Mouse (Mus musculus) forebrain, embryonic 11.5 days (tissue): ENCODE data around the gene Gm21973. TPM values are rescaled to one million over a fixed set of nuclear protein-coding genes. Genes with fewer than 3 reads are reported as not detected.

ENCODE experiments used
- ATAC-seq: fragments of 200-750 bp; cut with Nextera tagmentation; replicated peaks from 2 replicates; pipeline ENCODE4 v1.8.0; 2017; ENCODE audit warnings: moderate TSS enrichment; ENCODE audit not compliant: low FRiP score
- DNase-seq: peaks from one replicate; pipeline ENCODE4 v3.0.0-alpha.2; 2017; ENCODE audit warnings: low spot score
- H3K27ac ChIP-seq: fragments of 300-500 bp; sonication (generic); 2 replicates; pipeline ENCODE4 v1.5.1; 2014; ENCODE audit warnings: low read depth, low read length
- H3K27me3 ChIP-seq: fragments of 300-500 bp; sonication (generic); 2 replicates; pipeline ENCODE4 v1.6.1; 2014; ENCODE audit warnings: mild to moderate bottlenecking, low read length, mixed read lengths; ENCODE audit not compliant: control insufficient read depth, insufficient read depth
- H3K36me3 ChIP-seq: fragments of 300-500 bp; sonication (generic); 2 replicates; pipeline ENCODE4 v1.6.1; 2014; ENCODE audit warnings: mild to moderate bottlenecking, low read length, moderate library complexity, mixed read lengths; ENCODE audit not compliant: control insufficient read depth, insufficient read depth
- H3K4me1 ChIP-seq: fragments of 300-500 bp; sonication (generic); replicated peaks from 2 replicates; pipeline ENCODE4 v1.6.1; 2014; ENCODE audit warnings: low read length, mixed read lengths; ENCODE audit not compliant: control insufficient read depth, insufficient read depth
- H3K4me2 ChIP-seq: fragments of 300-500 bp; sonication (generic); 2 replicates; pipeline ENCODE4 v1.6.1; 2014; ENCODE audit warnings: low read depth, mild to moderate bottlenecking, low read length, moderate library complexity, mixed read lengths; ENCODE audit not compliant: severe bottlenecking
- H3K4me3 ChIP-seq: fragments of 300-500 bp; sonication (generic); 2 replicates; pipeline ENCODE4 v1.5.1; 2014; ENCODE audit warnings: low read depth, low read length
- H3K9ac ChIP-seq: fragments of 300-500 bp; sonication (generic); 2 replicates; pipeline ENCODE4 v1.6.1; 2014; ENCODE audit warnings: low read length
- H3K9me3 ChIP-seq: fragments of 300-500 bp; sonication (generic); 2 replicates; pipeline ENCODE4 v1.6.1; 2016; ENCODE audit warnings: low read length, mixed read lengths; ENCODE audit not compliant: control insufficient read depth
- WGBS: fragments of 180-500 bp; shearing (Covaris S2); extraction: QIAGEN DNeasy Blood & Tissue Kit; methylation state at CpG from one replicate; pipeline ENCODE4 v1.1.7; 2014; 5-methylcytosine and 5-hydroxymethylcytosine counted together
- polyA plus RNA-seq: library from polyadenylated mRNA; unstranded; fragments of >200 nt; fragmentation: Nextera tagmentation; extraction: Ambion mirVana; gene quantifications from 2 replicates; pipeline ENCODE4 v1.2.1, GENCODE M21; 2014

Gene Gm21973
- not detected in 2 replicates for polyA plus RNA-seq

DNA sequence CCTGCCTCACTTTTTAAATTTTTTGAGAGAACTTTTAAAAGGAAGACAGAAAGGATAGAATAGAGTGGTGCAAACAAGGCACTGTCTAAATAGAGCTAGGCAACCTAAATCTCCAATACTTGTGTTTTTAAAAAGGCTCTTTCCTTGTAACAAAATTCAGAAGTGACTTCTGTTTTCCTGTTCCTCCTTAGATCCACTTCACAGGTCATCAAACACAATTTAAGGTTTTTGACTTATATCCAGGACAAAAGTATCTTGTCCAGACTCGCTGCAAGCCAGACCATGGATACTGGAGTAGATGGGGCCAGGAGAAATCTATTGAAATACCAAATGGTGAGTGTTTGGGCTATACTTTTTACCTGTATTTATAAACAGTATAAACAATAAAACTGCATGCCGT lies at the start of gene Gm21973:
Gene Gm21973, plus strand, starts transcription at position 301 of the 400 bp plus-strand sequence.
- no peak for ATAC-seq
- WGBS = 94% methylated on average over 2 of the region's 2 CpGs
- no peaks in the 10 kb centered on the region for H3K36me3 ChIP-seq

DNA sequence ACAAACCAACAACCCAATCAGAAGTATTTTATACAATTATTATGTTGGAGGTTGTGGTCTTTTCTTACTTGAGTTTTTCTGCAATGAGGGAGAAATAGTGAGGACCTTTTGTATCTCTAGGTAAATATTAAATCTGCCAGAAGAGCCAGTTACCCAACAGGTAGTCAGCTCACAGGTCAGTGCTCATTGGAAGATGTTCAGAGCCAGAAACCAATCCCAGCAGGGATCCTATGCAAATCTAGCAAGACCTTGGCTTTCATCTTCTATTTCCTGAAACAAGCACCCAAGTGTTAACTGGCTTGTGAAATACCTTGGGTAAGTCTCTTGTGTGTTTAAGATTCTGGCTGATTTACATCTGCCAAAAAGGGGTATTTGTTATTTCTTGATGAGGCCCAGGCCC lies 48.8 kb upstream of the Gm21973 start:
- ATAC-seq (no peak), DNase-seq (no peak)
- Histone ChIP-seq H3K27me3 (no peaks in the 10 kb centered on the region), H3K4me1 (no peaks in the 10 kb centered on the region), H3K27ac (no peak overlapping the region), H3K36me3 (no peaks in the 10 kb centered on the region), H3K9me3 (no peaks in the 10 kb centered on the region), H3K4me3 (no peak overlapping the region), H3K4me2 (no peak overlapping the region), H3K9ac (no peak overlapping the region)

More for the DNA sequence above, at the start of gene Gm21973:
- Histone ChIP-seq H3K4me2 (no peak within 1 kb of the TSS), H3K9ac (no peak within 1 kb of the TSS), H3K4me3 (no peak within 1 kb of the TSS), H3K27ac (no peak within 1 kb of the TSS), H3K4me1 (no peaks in the 10 kb centered on the region), H3K27me3 (no peaks in the 10 kb centered on the region), H3K9me3 (no peaks in the 10 kb centered on the region)
- DNase-seq = no peak

DNA sequence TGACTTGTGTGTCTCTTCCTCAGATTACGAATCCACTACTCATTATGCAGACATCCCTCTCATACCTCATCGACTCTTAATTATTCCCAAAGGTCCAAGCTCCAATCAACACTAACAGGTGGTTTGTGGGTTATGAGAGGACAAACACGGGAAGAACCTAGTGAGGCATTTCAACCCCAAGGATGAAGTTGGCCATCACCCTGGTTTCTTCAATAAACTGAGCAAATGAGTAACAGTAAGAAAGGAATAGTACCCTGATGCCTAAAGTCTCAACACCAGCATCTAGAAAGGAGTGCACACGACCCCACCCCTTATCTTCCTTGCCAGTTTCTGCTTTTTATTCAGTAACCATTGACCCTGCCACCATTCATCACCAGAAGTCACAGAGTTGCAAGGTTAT lies 47.7 kb upstream of the Gm21973 start:
- DNase-seq = no peak
- WGBS = 81% methylated on average over 4 of the region's 4 CpGs

DNA sequence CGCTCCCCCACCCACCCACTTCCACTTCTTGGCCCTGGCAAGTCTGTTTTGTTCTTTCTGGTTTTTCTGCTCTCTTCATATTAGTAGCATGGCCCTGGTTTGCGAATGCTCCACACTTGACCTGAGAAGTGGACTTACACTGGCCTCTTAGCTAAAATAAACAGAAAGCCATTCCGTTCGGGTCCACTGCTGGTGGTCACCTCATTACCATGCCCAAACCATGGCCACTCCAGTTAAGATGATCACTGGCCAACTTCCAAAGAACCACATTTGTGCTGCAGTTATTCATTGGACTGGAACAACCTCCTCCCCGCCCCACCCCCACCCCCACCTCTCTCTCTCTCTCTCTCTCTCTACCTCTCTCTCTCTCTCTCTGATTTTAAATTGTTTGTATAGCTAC lies 43.6 kb upstream of the Gm21973 start:
- Histone ChIP-seq H3K36me3 (no peaks in the 10 kb centered on the region), H3K4me3 (no peak overlapping the region), H3K4me2 (no peak overlapping the region), H3K9me3 (no peaks in the 10 kb centered on the region), H3K27ac (no peak overlapping the region), H3K4me1 (no peaks in the 10 kb centered on the region), H3K27me3 (no peaks in the 10 kb centered on the region), H3K9ac (no peak overlapping the region)
- 93% methylated on average over 5 of the region's 5 CpGs for WGBS
- ATAC-seq (no peak), DNase-seq (no peak)

More for the DNA sequence above, 47.7 kb upstream of the Gm21973 start:
- no peak overlapping the region for H3K9ac ChIP-seq
- H3K4me1 ChIP-seq = no peaks in the 10 kb centered on the region
- no peak overlapping the region for H3K27ac ChIP-seq
- H3K9me3 ChIP-seq = no peaks in the 10 kb centered on the region
- H3K36me3 ChIP-seq = no peaks in the 10 kb centered on the region
- no peaks in the 10 kb centered on the region for H3K27me3 ChIP-seq
- H3K4me2 ChIP-seq = no peak overlapping the region
- H3K4me3 ChIP-seq = no peak overlapping the region
- ATAC-seq = no peak

DNA sequence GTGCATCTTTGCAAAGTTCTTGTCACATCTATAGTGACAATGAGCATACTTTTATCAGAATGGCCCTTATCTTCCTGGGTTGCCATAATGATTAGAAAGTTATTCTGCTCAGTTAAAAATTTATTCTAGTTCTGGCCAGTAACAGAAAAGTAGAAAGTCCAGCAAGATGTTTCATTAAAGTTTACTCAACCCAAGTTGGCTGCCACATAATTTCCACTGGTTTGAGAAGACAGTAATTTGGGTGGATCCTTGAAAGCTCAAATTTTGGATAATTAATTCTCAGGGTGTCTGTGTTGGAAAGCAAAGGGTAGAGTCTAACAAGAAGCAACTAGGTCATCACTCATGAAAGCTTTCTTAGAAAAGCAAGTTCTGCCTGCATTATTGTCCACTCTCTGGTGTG lies 41.5 kb upstream of the Gm21973 start:
- no peak for DNase-seq
- Histone ChIP-seq H3K4me2 (no peak overlapping the region), H3K9ac (no peak overlapping the region), H3K9me3 (no peaks in the 10 kb centered on the region), H3K4me1 (no peaks in the 10 kb centered on the region), H3K27me3 (no peaks in the 10 kb centered on the region), H3K36me3 (no peaks in the 10 kb centered on the region), H3K4me3 (no peak overlapping the region), H3K27ac (no peak overlapping the region)
- no peak for ATAC-seq

DNA sequence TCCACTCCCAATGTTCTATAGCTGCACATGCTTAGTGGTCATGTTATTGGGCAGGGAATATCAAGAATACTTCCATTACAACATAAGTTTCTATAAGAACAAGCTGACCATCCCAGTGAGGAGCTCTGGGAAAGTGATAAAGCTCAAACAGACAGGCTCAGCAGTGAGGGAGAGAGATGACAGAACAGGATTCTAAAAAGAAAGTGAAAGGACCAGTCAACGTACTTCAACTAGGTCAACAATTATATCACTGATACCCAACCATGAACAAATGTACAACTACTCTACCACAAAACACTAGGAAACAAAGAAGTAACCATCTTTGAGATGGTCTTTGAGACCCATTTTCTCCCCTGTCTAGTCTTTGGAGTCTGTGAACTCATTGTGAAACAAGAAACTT lies 28.6 kb upstream of the Gm21973 start:
- ATAC-seq (no peak), DNase-seq (no peak)
- H3K27ac ChIP-seq = no peak overlapping the region
- H3K36me3 ChIP-seq = no peaks in the 10 kb centered on the region
- no peak overlapping the region for H3K9ac ChIP-seq
- H3K27me3 ChIP-seq = no peaks in the 10 kb centered on the region
- WGBS = 87% methylated on average over 1 of the region's 1 CpGs
- H3K4me1 ChIP-seq = no peaks in the 10 kb centered on the region
- H3K4me3 ChIP-seq = no peak overlapping the region
- no peak overlapping the region for H3K4me2 ChIP-seq
- no peaks in the 10 kb centered on the region for H3K9me3 ChIP-seq

DNA sequence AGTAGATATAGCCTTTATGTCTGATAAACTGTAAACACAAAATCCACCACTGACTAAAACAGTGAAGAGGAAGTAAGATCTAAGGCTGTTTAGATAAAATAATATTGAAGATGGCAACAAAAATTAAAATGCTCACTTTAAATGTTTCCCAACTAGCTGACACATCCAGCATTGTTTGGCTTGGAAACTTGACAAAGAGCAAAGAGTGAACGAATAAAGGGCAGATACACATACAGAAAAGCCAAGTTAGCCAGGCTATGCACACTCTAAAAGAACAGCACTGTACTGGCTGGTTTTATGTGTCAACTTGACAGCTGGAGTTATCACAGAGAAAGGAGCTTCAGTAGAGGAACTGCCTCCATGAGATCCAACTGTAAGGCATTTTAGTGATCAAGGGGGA lies 27.1 kb upstream of the Gm21973 start:
- Histone ChIP-seq H3K27me3 (no peaks in the 10 kb centered on the region), H3K4me1 (no peaks in the 10 kb centered on the region), H3K4me3 (no peak overlapping the region), H3K27ac (no peak overlapping the region), H3K9me3 (no peaks in the 10 kb centered on the region), H3K36me3 (no peaks in the 10 kb centered on the region), H3K4me2 (no peak overlapping the region), H3K9ac (no peak overlapping the region)
- WGBS = 92% methylated on average over 1 of the region's 1 CpGs
- ATAC-seq = no peak
- no peak for DNase-seq

DNA sequence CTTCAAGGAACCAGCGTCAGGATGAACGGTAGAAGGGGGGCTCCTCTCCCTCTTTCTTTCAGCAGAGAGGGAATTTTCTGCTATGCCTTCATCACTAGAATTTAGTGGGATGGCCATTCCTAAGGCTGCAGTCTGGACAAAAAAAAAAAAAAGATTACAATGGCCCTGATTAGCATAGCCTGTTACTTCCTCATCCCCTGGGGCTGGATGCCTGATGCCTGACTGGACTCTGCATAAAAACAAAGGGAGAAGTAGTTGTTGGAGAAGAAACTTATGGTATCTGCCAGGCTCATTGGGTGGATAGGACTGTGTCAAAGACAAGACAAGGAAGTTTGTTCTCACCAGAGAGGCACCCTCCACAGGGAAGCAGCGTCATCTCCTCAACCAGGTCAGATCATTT lies 25.7 kb upstream of the Gm21973 start:
- Histone ChIP-seq H3K9me3 (no peaks in the 10 kb centered on the region), H3K4me2 (no peak overlapping the region), H3K27ac (no peak overlapping the region), H3K9ac (no peak overlapping the region), H3K4me1 (no peaks in the 10 kb centered on the region), H3K27me3 (no peaks in the 10 kb centered on the region), H3K4me3 (no peak overlapping the region), H3K36me3 (no peaks in the 10 kb centered on the region)
- ATAC-seq (no peak), DNase-seq (no peak)
- WGBS = 82% methylated on average over 3 of the region's 3 CpGs

DNA sequence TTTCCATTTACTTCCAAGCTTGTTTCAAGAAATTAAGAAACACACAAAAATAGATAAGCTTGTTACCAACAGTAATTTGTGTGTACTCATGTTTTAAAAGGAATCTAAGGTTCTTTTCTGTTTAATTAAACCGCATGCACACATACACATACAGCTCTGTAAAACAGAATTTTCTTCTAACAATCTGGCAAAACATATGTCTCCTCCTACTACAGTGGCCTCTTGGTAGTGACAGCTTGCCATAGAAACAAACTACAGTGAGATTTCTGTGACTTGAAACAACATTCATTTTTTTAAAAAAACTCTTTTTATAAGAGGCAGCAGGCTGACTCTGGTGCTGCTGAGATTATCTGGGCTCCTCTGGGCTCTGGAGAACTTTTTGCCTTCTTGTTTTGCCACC lies 18.7 kb upstream of the Gm21973 start:
- no peaks in the 10 kb centered on the region for H3K36me3 ChIP-seq
- no peaks in the 10 kb centered on the region for H3K27me3 ChIP-seq
- H3K9ac ChIP-seq = no peak overlapping the region
- ATAC-seq (no peak), DNase-seq (no peak)
- no peak overlapping the region for H3K4me3 ChIP-seq
- H3K4me1 ChIP-seq = no peaks in the 10 kb centered on the region
- H3K27ac ChIP-seq = no peak overlapping the region
- H3K4me2 ChIP-seq = no peak overlapping the region
- 95% methylated on average over 1 of the region's 1 CpGs for WGBS
- no peaks in the 10 kb centered on the region for H3K9me3 ChIP-seq
